Mouse (Mus musculus) heart, postnatal 0 days (tissue): Measurements from ENCODE around the gene Pcx. TPM values are rescaled to one million over a fixed set of nuclear protein-coding genes. Genes with fewer than 3 reads are reported as not detected.

Source experiments
- ATAC-seq: fragments of 200-750 bp; cut with Nextera tagmentation; 2 replicates; pipeline ENCODE4 v1.8.0; 2017; ENCODE audit warnings: low read depth, moderate number of reproducible peaks, moderate library complexity; ENCODE audit not compliant: insufficient read depth
- DNase-seq: peaks from one replicate; pipeline ENCODE4 v3.0.0-alpha.2; 2016; ENCODE audit warnings: low spot score
- H3K27ac ChIP-seq: fragments of 300-500 bp; sonication (generic); 2 replicates; pipeline ENCODE4 v1.5.1; 2014; ENCODE audit warnings: low read depth, mild to moderate bottlenecking
- H3K27me3 ChIP-seq: fragments of 300-500 bp; sonication (generic); 2 replicates; pipeline ENCODE4 v1.6.1; 2014; ENCODE audit warnings: low read length, mixed read lengths; ENCODE audit not compliant: control insufficient read depth, insufficient read depth
- H3K36me3 ChIP-seq: fragments of 300-500 bp; sonication (generic); replicated peaks from 2 replicates; pipeline ENCODE4 v1.6.1; 2014; ENCODE audit warnings: low read length, mixed read lengths; ENCODE audit not compliant: control insufficient read depth, insufficient read depth
- H3K4me1 ChIP-seq: fragments of 300-500 bp; sonication (generic); 2 replicates; pipeline ENCODE4 v1.6.1; 2014; ENCODE audit warnings: antibody characterized with exemption; ENCODE audit not compliant: control insufficient read depth, insufficient read depth
- H3K4me2 ChIP-seq: fragments of 300-500 bp; sonication (generic); 2 replicates; pipeline ENCODE4 v1.6.1; 2014; ENCODE audit warnings: low read depth, mild to moderate bottlenecking, low read length, moderate library complexity
- H3K4me3 ChIP-seq: fragments of 300-500 bp; sonication (generic); 2 replicates; pipeline ENCODE4 v1.5.1; 2014; ENCODE audit warnings: low read depth, low read length
- H3K9ac ChIP-seq: fragments of 300-500 bp; sonication (generic); replicated peaks from 2 replicates; pipeline ENCODE4 v1.6.1; 2014; ENCODE audit warnings: low read depth, low read length, mixed read lengths
- H3K9me3 ChIP-seq: fragments of 300-500 bp; sonication (generic); replicated peaks from 2 replicates; pipeline ENCODE4 v1.6.1; 2016; ENCODE audit warnings: low read length; ENCODE audit not compliant: control insufficient read depth
- CTCF ChIP-seq: IDR thresholded peaks from 2 replicates; pipeline ENCODE4 v1.5.1; 2016; ENCODE audit warnings: antibody characterized with exemption, control low read depth, low read depth
- EP300 ChIP-seq: IDR thresholded peaks from 2 replicates; pipeline ENCODE4 v1.6.1; 2016; ENCODE audit warnings: antibody characterized with exemption, low read depth
- WGBS: fragments of 180-500 bp; shearing (Covaris S2); extraction: QIAGEN DNeasy Blood & Tissue Kit; methylation state at CpG from one replicate; pipeline ENCODE4 v1.1.7; 2014; 5-methylcytosine and 5-hydroxymethylcytosine counted together
- polyA plus RNA-seq: library from polyadenylated mRNA; unstranded; fragments of >200 nt; fragmentation: Nextera tagmentation; extraction: Ambion mirVana; gene quantifications from 2 replicates; pipeline ENCODE4 v1.2.1, GENCODE M21; 2015
- total RNA-seq: library from RNA; depleted of rRNA; stranded (reverse); fragments of >200 nt; gene quantifications from 2 replicates; pipeline ENCODE4 v1.2.3, GENCODE M21; 2014; ENCODE audit warnings: low replicate concordance

Pcx gene
- total and polyA plus RNA-seq, 2 experiments from 2014 or later = 5.2 to 13.8 TPM

DNA sequence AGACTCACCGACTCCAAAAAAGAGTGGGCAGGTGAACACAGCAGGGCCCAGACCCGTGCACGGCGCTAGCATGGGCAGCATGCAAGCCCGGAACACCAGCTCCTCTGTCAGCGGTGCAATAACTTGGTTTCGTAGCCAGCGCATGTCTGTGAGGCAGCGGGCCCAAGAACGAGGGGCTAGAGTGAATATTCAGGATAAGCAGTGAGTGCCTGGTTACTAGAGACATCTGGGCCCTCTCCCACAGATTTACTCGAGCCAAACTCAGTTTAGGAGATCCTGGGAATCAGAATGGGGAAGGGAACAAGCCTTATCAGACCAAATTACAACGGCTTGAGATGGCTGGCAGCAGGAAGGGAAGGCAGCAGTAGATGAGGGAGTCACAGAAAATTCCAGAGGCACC lies 113.7 kb downstream of the Pcx start:
- H3K4me2 ChIP-seq = no peak overlapping the region
- H3K9me3 ChIP-seq = no peaks in the 10 kb centered on the region
- H3K27me3 ChIP-seq = no peaks in the 10 kb centered on the region
- no peak overlapping the region for H3K4me3 ChIP-seq
- WGBS = 89% methylated on average over 12 of the region's 12 CpGs
- ATAC-seq (no peak), DNase-seq (no peak)
- TF ChIP-seq EP300 (no peak), CTCF (no peak)
- peaks cover 14% of the 10 kb centered on the region for H3K4me1 ChIP-seq
- no peak overlapping the region for H3K9ac ChIP-seq
- no peak overlapping the region for H3K27ac ChIP-seq
- peaks cover 32% of the 10 kb centered on the region for H3K36me3 ChIP-seq

DNA sequence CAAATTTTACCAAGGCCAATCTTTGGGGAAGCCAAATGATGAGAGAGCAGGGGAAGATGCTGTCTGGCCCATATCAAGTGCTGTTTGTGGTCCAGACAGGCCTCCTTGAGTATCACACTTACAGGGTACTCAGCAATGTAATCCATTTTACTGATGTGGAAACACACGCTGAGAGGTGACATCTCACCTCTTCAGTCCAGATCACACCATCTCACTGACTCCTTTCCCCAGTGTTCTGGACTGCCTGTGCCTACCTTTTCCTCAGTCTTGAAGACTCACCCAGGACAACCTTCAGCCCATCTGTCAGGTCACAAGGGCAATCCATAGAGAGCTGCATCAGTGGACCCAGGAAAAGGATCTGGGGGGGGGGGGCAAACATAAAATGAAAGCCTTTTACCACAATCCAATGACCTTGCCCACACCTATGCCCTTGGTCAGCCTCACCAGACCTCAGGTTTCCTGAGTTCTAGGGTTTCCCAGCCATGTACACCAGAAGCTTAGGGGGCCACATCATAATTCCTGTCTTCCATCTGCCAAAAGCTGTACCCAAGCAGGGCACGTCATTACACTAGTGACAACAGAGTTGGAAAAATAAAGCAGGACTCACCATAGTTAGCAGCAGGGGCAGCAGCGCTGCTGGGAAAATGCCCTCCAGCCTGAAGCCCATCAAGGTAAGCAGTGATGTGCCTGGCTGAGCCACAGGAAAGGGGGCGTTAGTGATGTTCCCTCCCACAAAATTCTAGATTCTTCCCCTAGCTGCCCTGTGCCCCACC lies 114.3 kb downstream of the Pcx start:
- Histone ChIP-seq H3K4me3 (peak overlapping the region; percentile 74), H3K27ac (peak overlapping the region; percentile 77; the same call in 1 of the 2 replicates), H3K36me3 (peaks cover 32% of the 10 kb centered on the region), H3K4me2 (peak overlapping the region; percentile 81), H3K27me3 (no peaks in the 10 kb centered on the region), H3K9ac (peak overlapping the region; percentile 92), H3K4me1 (peaks cover 14% of the 10 kb centered on the region), H3K9me3 (no peaks in the 10 kb centered on the region)
- WGBS = 17% methylated on average over 4 of the region's 4 CpGs
- no peak for TF ChIP-seq CTCF
- no peak for TF ChIP-seq EP300
- DNase-seq (no peak), ATAC-seq (no peak)

DNA sequence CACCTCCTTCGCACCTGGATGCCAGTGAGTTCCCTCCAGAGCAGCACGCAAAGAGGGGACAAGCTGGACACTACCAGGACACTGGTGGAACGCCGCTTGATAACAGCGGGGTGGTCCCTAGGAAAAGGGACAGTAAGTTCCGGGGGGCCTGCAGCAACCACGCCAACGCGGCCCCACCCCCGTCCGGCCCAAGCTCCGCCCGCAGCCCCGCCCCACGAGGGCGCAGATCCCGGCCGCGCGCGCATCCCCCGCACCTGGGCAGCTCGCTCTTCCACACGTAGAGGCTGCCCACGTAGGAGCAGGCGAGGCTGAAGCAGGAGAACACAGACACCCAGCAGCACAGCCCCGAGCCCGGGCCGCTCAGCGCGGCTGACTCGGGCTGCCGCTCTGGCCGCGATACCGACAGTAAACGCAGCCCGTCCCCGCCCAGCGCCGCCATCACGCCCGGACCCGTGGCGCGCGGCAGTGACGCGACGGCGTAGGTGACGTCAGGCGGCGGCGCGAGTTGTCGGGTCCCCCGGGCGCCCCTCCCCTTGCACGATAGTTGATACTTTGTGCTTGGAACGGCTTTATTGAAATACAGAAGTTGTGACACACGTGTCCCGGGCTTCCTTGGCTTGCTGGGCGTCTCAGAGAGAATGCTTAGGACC lies 115.0 kb downstream of the Pcx start, which contains the start of gene Rce1:
Gene Rce1 (minus strand): TSS at position 463 of the 650 bp plus-strand sequence.
- H3K36me3 ChIP-seq = peaks cover 32% of the 10 kb centered on the region
- ATAC-seq (peak; percentile 91), DNase-seq (peak; percentile 74)
- TF ChIP-seq EP300 = no peak
- TF ChIP-seq CTCF = no peak
- under 1% methylated on average over 63 of the region's 64 CpGs for WGBS
- no peaks in the 10 kb centered on the region for H3K27me3 ChIP-seq
- peak within 1 kb of the TSS; percentile 100 for H3K4me2 ChIP-seq
- no peaks in the 10 kb centered on the region for H3K9me3 ChIP-seq
- peak within 1 kb of the TSS; percentile 74 for H3K4me3 ChIP-seq
- peak within 1 kb of the TSS; percentile 92 for H3K9ac ChIP-seq
- H3K27ac ChIP-seq = peak within 1 kb of the TSS; percentile 77
- peaks cover 14% of the 10 kb centered on the region for H3K4me1 ChIP-seq

DNA sequence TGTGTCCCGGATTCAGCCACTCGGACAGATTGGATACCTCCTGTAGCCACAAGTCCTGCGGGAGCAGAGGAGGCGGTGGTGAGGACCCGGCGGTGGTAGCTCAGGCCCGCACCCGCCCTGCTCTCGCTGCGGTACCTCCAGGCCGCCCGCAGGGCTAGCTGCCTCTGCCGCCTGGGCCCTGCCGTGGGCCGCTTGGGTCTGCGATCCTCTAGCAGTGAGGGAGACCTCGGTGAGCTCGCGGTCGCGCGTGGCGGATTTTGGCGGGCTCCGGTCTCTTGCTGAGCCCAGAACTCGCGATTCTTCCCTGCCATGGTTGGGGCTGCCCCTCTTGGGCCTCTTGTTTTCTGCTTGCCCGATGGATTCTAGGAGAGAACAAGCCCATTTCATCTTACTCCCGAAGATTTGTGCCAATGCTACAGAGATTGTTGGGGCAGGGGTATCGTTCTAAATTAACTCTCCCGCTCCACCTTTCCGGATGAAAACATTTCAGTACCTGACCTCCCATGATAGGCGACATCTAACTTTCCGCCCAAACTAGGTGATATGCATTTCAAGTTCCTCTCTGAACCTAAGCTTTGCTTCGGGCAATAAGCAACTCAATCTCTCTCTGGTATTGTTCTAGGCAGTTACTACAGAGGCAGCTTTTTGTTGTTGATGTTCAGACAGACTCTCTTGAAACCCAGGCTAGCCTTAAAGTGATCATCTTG lies 115.7 kb downstream of the Pcx start:
- Histone ChIP-seq H3K4me2 (peak overlapping the region; percentile 100), H3K27ac (peak overlapping the region; percentile 77), H3K4me3 (peak overlapping the region; percentile 74), H3K4me1 (peaks cover 14% of the 10 kb centered on the region), H3K27me3 (no peaks in the 10 kb centered on the region), H3K9me3 (no peaks in the 10 kb centered on the region), H3K36me3 (peaks cover 28% of the 10 kb centered on the region), H3K9ac (peak overlapping the region; percentile 92)
- no peak for DNase-seq
- ATAC-seq = peak; percentile 61
- no peak for TF ChIP-seq CTCF
- TF ChIP-seq EP300 = no peak
- WGBS = under 1% methylated on average over 35 of the region's 35 CpGs

DNA sequence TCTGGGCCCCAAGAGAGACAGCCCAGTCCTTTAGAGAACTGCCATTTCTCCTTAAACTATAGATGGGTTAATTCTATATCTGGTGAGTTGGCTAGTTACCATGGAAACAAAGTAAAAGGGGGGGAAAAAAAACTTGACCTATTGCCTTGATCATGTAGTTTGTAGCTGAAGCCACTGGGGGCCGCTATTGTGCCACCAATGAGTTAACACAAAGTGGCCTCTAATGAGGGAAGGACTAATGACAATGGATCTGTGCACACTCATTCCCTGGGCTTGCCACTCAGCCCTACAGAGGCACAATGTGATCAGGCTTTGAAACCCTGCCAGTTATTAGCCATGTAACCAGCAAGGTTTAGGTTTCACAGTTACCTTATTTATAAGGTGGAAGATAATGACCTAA lies 118.5 kb downstream of the Pcx start:
- Histone ChIP-seq H3K9ac (no peak overlapping the region), H3K4me3 (no peak overlapping the region), H3K4me2 (no peak overlapping the region), H3K27ac (no peak overlapping the region), H3K4me1 (peaks cover 14% of the 10 kb centered on the region), H3K9me3 (no peaks in the 10 kb centered on the region), H3K36me3 (peaks cover 2% of the 10 kb centered on the region; the same call in 1 of the 2 replicates), H3K27me3 (no peaks in the 10 kb centered on the region)
- DNase-seq = peak; percentile 57
- TF ChIP-seq EP300 = no peak
- TF ChIP-seq CTCF = peak; percentile 83
- no peak for ATAC-seq
- WGBS = 3% methylated on average over 1 of the region's 1 CpGs
